Mouse (Mus musculus) neural tube, embryonic 12.5 days (tissue): ENCODE data around the gene Pthlh. TPM values are rescaled to one million over a fixed set of nuclear protein-coding genes. Genes with fewer than 3 reads are reported as not detected.

Experiments
- ATAC-seq: fragments of 200-750 bp; cut with Nextera tagmentation; 2 replicates; pipeline ENCODE4 v1.8.0; 2017; ENCODE audit warnings: low read depth, mild to moderate bottlenecking, moderate TSS enrichment, moderate library complexity; ENCODE audit not compliant: low FRiP score
- H3K27ac ChIP-seq: fragments of 300-500 bp; sonication (generic); 2 replicates; pipeline ENCODE4 v1.5.1; 2016
- H3K27me3 ChIP-seq: fragments of 300-500 bp; sonication (generic); replicated peaks from 2 replicates; pipeline ENCODE4 v1.6.1; 2016; ENCODE audit warnings: mild to moderate bottlenecking
- H3K36me3 ChIP-seq: fragments of 300-500 bp; sonication (generic); 2 replicates; pipeline ENCODE4 v1.6.1; 2016; ENCODE audit warnings: mild to moderate bottlenecking
- H3K4me1 ChIP-seq: fragments of 300-500 bp; sonication (generic); 2 replicates; pipeline ENCODE4 v1.6.1; 2016
- H3K4me2 ChIP-seq: fragments of 300-500 bp; sonication (generic); replicated peaks from 2 replicates; pipeline ENCODE4 v1.6.1; 2016; ENCODE audit warnings: mild to moderate bottlenecking
- H3K4me3 ChIP-seq: fragments of 300-500 bp; sonication (generic); 2 replicates; pipeline ENCODE4 v1.5.1; 2016
- H3K9ac ChIP-seq: fragments of 300-500 bp; sonication (generic); 2 replicates; pipeline ENCODE4 v1.6.1; 2016; ENCODE audit warnings: mild to moderate bottlenecking
- H3K9me3 ChIP-seq: fragments of 300-500 bp; sonication (generic); 2 replicates; pipeline ENCODE4 v1.6.1; 2016; ENCODE audit warnings: mild to moderate bottlenecking
- WGBS: fragments of 180-500 bp; shearing (Covaris S2); methylation state at CpG from one replicate; pipeline ENCODE4 v1.1.7; 2016; 5-methylcytosine and 5-hydroxymethylcytosine counted together
- polyA plus RNA-seq: library from polyadenylated mRNA; unstranded; fragments of >200 nt; fragmentation: Nextera tagmentation; extraction: Ambion mirVana; gene quantifications from 2 replicates; pipeline ENCODE4 v1.2.1, GENCODE M21; 2016

Pthlh gene
- polyA plus RNA-seq, 1 experiment from 2014 or later: 1.7 TPM

- WGBS: 63% methylated on average over 3 of the region's 3 CpGs
- ATAC-seq: no peak
Measured at GRCm38 (mm10) chr6:147247782-147248181, 16.2 kb downstream of the Pthlh start.

DNA sequence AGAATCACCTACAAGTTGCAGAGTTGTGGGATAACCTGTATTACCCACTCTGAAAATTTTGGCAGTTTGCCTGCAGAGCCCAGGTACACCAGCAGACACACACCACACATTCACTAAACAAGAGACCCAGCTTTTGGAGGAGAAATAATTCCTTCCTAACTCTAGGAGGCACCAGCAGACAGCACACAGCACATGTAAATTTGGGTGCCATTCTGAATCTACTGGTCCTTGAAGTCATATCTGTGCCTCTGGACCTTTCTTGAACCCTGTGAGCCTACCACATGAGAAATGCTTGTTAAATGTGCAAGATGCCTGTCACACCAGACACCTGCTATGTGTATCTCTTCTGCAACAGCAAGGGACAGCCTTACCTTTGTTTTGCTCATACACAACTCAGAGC is 19.7 kb downstream of the Pthlh start:
- no peaks in the 10 kb centered on the region for H3K27me3 ChIP-seq
- H3K9me3 ChIP-seq: no peaks in the 10 kb centered on the region
- no peak overlapping the region for H3K9ac ChIP-seq
- H3K36me3 ChIP-seq: no peaks in the 10 kb centered on the region
- no peak overlapping the region for H3K4me3 ChIP-seq
- H3K4me1 ChIP-seq: no peaks in the 10 kb centered on the region
- H3K27ac ChIP-seq: no peak overlapping the region
- no peak for ATAC-seq
- no peak overlapping the region for H3K4me2 ChIP-seq

More at GRCm38 (mm10) chr6:147247782-147248181, 16.2 kb downstream of the Pthlh start:
- Histone ChIP-seq H3K9ac (no peak overlapping the region), H3K4me1 (no peaks in the 10 kb centered on the region), H3K36me3 (no peaks in the 10 kb centered on the region), H3K27me3 (no peaks in the 10 kb centered on the region), H3K4me2 (no peak overlapping the region), H3K9me3 (no peaks in the 10 kb centered on the region), H3K27ac (no peak overlapping the region), H3K4me3 (no peak overlapping the region)

GRCm38 (mm10) chr6:147243655-147244054 is 20.3 kb downstream of the Pthlh start:
- Histone ChIP-seq H3K9ac (no peak overlapping the region), H3K27ac (no peak overlapping the region), H3K9me3 (no peaks in the 10 kb centered on the region), H3K36me3 (no peaks in the 10 kb centered on the region), H3K4me2 (no peak overlapping the region), H3K4me3 (no peak overlapping the region), H3K27me3 (no peaks in the 10 kb centered on the region), H3K4me1 (no peaks in the 10 kb centered on the region)
- ATAC-seq: no peak
- 65% methylated on average over 5 of the region's 5 CpGs for WGBS

GRCm38 (mm10) chr6:147241541-147241940 is 22.4 kb downstream of the Pthlh start:
- Histone ChIP-seq H3K4me3 (no peak overlapping the region), H3K4me1 (no peaks in the 10 kb centered on the region), H3K27ac (no peak overlapping the region), H3K27me3 (no peaks in the 10 kb centered on the region), H3K36me3 (no peaks in the 10 kb centered on the region), H3K9me3 (no peaks in the 10 kb centered on the region), H3K4me2 (no peak overlapping the region), H3K9ac (no peak overlapping the region)
- ATAC-seq: no peak
- WGBS: 84% methylated on average over 3 of the region's 3 CpGs

DNA sequence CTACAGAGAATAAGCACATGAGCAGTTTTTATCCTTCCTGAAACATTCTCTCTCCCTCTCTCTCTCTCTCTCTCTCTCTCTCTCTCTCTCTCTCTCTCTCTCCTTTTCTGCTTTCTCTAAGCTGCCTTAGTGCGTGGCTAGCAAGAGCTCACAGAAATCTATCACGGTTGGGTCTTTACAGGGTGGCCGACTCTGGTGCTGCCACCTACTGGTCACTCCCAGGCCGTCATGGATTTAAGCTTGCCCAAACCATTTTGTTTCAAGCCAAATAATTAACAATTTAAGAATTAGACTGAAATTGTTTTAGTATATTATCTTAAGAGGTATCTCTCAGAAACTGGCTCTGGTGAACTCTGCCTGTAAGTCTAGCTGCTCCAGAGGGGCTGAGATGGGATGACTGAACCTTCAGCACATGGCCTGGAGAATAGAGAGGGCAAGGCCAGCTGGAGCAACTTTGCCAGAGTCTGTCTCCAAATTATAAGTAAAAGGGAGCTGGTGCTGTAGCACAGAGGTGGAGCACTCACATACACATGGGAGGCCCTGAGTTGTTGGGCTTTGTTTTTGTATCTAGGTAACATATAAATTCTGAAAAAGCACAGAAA is 23.7 kb downstream of the Pthlh start:
- H3K4me1 ChIP-seq: no peaks in the 10 kb centered on the region
- no peak overlapping the region for H3K27ac ChIP-seq
- H3K36me3 ChIP-seq: no peaks in the 10 kb centered on the region
- WGBS: 0% methylated on average over 4 of the region's 4 CpGs
- no peak overlapping the region for H3K9ac ChIP-seq
- H3K4me3 ChIP-seq: no peak overlapping the region
- H3K27me3 ChIP-seq: no peaks in the 10 kb centered on the region
- ATAC-seq: peak; percentile 83
- no peak overlapping the region for H3K4me2 ChIP-seq
- no peaks in the 10 kb centered on the region for H3K9me3 ChIP-seq

DNA sequence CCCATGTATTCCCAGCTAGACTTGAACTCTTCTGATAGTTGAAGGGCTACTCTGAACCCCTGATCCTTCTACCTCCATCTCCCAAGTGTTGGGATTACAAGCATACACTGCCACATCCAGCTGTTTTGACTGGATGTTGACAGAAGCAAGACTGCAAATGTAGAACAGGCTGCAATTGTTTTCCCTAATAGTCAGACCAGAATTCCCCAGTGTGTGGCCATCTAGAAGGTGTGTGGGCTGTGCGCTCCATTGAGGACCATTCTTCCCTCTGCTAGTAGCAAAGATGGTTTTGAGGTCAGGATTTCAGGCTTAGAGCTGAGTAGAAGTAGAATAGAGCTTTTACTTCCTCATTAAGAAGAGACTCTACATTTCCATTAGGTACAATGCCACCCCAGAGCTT is 37.3 kb downstream of the Pthlh start:
- 91% methylated on average over 1 of the region's 1 CpGs for WGBS
- no peak overlapping the region for H3K4me3 ChIP-seq
- H3K4me1 ChIP-seq: no peaks in the 10 kb centered on the region
- no peaks in the 10 kb centered on the region for H3K36me3 ChIP-seq
- no peak overlapping the region for H3K27ac ChIP-seq
- no peaks in the 10 kb centered on the region for H3K9me3 ChIP-seq
- H3K27me3 ChIP-seq: no peaks in the 10 kb centered on the region
- H3K9ac ChIP-seq: no peak overlapping the region
- H3K4me2 ChIP-seq: no peak overlapping the region
- ATAC-seq: no peak

DNA sequence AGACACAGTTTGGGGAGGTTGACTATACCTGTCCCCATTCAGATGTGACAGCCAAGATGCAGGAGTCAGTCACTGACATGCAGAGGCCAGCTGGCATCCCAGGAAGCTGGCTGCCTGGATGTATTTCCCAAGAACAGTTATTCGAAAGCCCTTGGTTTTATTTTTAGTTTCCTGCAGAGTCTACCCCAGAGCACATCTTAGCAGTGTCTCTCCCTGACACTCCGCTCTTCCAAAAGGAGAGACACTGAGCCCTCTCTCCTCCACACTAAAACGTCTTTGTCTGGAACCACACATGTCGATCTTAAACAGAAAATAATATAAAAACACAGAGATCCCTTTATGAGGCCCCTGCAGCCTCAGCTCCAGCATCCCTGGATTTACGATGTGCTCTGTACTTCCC is 44.9 kb downstream of the Pthlh start:
- no peak for ATAC-seq
- WGBS: 65% methylated on average over 5 of the region's 5 CpGs
- Histone ChIP-seq H3K4me1 (no peaks in the 10 kb centered on the region), H3K4me2 (no peak overlapping the region), H3K9ac (no peak overlapping the region), H3K36me3 (no peaks in the 10 kb centered on the region), H3K9me3 (no peaks in the 10 kb centered on the region), H3K4me3 (no peak overlapping the region), H3K27me3 (no peaks in the 10 kb centered on the region), H3K27ac (no peak overlapping the region)

DNA sequence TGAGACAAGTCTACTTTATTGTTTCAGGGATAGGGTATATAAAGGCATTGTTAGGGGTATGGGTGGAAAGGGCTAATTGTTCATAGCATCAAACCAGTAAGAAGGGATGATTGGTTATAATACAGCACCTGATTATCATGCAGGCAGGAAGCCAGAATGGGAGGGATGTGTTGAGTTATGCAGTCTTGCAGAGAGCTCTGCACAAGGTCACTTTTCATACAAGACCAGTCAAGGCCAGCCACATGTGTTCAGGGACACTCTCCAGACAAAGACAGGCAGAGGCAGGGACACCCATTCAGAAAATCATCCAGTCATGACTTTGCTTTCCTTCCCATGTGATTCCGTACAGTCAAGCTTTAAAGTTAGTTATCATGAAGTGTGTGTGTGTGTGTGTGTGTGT is 47.8 kb downstream of the Pthlh start:
- WGBS: 93% methylated on average over 1 of the region's 1 CpGs
- Histone ChIP-seq H3K9me3 (no peaks in the 10 kb centered on the region), H3K9ac (no peak overlapping the region), H3K4me2 (no peak overlapping the region), H3K36me3 (no peaks in the 10 kb centered on the region), H3K27ac (no peak overlapping the region), H3K4me1 (no peaks in the 10 kb centered on the region), H3K4me3 (no peak overlapping the region), H3K27me3 (no peaks in the 10 kb centered on the region)
- no peak for ATAC-seq

GRCm38 (mm10) chr6:147207821-147208330 is 56.1 kb downstream of the Pthlh start:
- WGBS: 77% methylated on average over 5 of the region's 5 CpGs
- no peaks in the 10 kb centered on the region for H3K4me1 ChIP-seq
- H3K9ac ChIP-seq: no peak overlapping the region
- no peaks in the 10 kb centered on the region for H3K9me3 ChIP-seq
- ATAC-seq: no peak
- no peak overlapping the region for H3K4me3 ChIP-seq
- no peak overlapping the region for H3K4me2 ChIP-seq
- H3K27ac ChIP-seq: no peak overlapping the region
- H3K27me3 ChIP-seq: no peaks in the 10 kb centered on the region
- H3K36me3 ChIP-seq: no peaks in the 10 kb centered on the region

Other genes with a start within 250 kb of the Pthlh start
- gene Rep15, start 231.6 kb downstream of the Pthlh start, polyA plus RNA-seq: 0.74 and 0.75 TPM in 2 replicates
- gene Mrps35, start 221.4 kb downstream of the Pthlh start, polyA plus RNA-seq: 70.5 and 71.4 TPM in 2 replicates
- 0.18 and 0.51 TPM in 2 replicates for gene Mansc4, start 177.2 kb downstream of the Pthlh start, polyA plus RNA-seq
- 6.9 and 8.4 TPM in 2 replicates for gene Klhl42, start 172.8 kb downstream of the Pthlh start, polyA plus RNA-seq
- 32.3 and 39.2 TPM in 2 replicates for gene Ccdc91, start 211.6 kb upstream of the Pthlh start, polyA plus RNA-seq